Mouse (Mus musculus): Measurements from ENCODE around the gene Psmb7.
A peak's percentile ranks its signal among the peaks of the same experiment; 100 is the strongest.

The Psmb7 gene

GRCm38 (mm10) chr2:38643625-38644427 is at the start of gene Psmb7:
TSS of gene Psmb7 (minus strand) at chr2:38644087.
- peak; percentile 89 to 93 for DNase-seq (ENCODE audit: low spot score in 2 of 2)

- DNase-seq (ENCODE audit: low spot score in 2 of 2): no peak
These were observed 47.7 kb upstream of the Psmb7 start for GRCm38 (mm10) chr2:38691542-38691941.

- no peak for DNase-seq (ENCODE audit: low spot score in 2 of 2)
These were observed 46.0 kb upstream of the Psmb7 start for GRCm38 (mm10) chr2:38689881-38690280.

GRCm38 (mm10) chr2:38688791-38689520 is 45.1 kb upstream of the Psmb7 start:
- no peak for DNase-seq (ENCODE audit: low spot score in 2 of 2)

GRCm38 (mm10) chr2:38685746-38686145 is 41.9 kb upstream of the Psmb7 start:
- DNase-seq (ENCODE audit: low spot score in 2 of 2): no peak

- DNase-seq (ENCODE audit: low spot score in 2 of 2): no peak
These were observed 39.2 kb upstream of the Psmb7 start for GRCm38 (mm10) chr2:38683083-38683482.

- no peak for DNase-seq (ENCODE audit: low spot score in 2 of 2)
These were observed 38.3 kb upstream of the Psmb7 start for GRCm38 (mm10) chr2:38682209-38682608.

GRCm38 (mm10) chr2:38678947-38679346 is 35.1 kb upstream of the Psmb7 start:
- DNase-seq (ENCODE audit: low spot score in 2 of 2): no peak

GRCm38 (mm10) chr2:38675366-38675969 is 31.6 kb upstream of the Psmb7 start:
- DNase-seq (ENCODE audit: low spot score in 2 of 2): no peak

GRCm38 (mm10) chr2:38672496-38672895 is 28.6 kb upstream of the Psmb7 start:
- no peak for DNase-seq (ENCODE audit: low spot score in 2 of 2)

- no peak for DNase-seq (ENCODE audit: low spot score in 2 of 2)
These were observed 25.1 kb upstream of the Psmb7 start for GRCm38 (mm10) chr2:38668802-38669580.

GRCm38 (mm10) chr2:38661398-38661797 is 17.5 kb upstream of the Psmb7 start:
- no peak for DNase-seq (ENCODE audit: low spot score in 2 of 2)

GRCm38 (mm10) chr2:38658338-38658836 is 14.5 kb upstream of the Psmb7 start:
- DNase-seq (ENCODE audit: low spot score in 2 of 2): peak; percentile 49 to 81

- DNase-seq (ENCODE audit: low spot score in 2 of 2): peak in 1 of 2 experiments; percentile 50
These were observed 9.8 kb upstream of the Psmb7 start for GRCm38 (mm10) chr2:38653694-38654093.

GRCm38 (mm10) chr2:38653293-38653619 is 9.4 kb upstream of the Psmb7 start:
- peak in 1 of 2 experiments; percentile 41 for DNase-seq (ENCODE audit: low spot score in 2 of 2)

- peak in 1 of 2 experiments; percentile 47 for DNase-seq (ENCODE audit: low spot score in 2 of 2)
These were observed 8.8 kb upstream of the Psmb7 start for GRCm38 (mm10) chr2:38652565-38653292.

GRCm38 (mm10) chr2:38652098-38652497 is 8.2 kb upstream of the Psmb7 start:
- no peak for DNase-seq (ENCODE audit: low spot score in 2 of 2)

- no peak for DNase-seq (ENCODE audit: low spot score in 2 of 2)
These were observed 6.5 kb upstream of the Psmb7 start for GRCm38 (mm10) chr2:38650340-38650739.

- DNase-seq (ENCODE audit: low spot score in 2 of 2): no peak
These were observed 3.8 kb upstream of the Psmb7 start for GRCm38 (mm10) chr2:38647661-38648060.

- no peak for DNase-seq (ENCODE audit: low spot score in 2 of 2)
These were observed 3.3 kb upstream of the Psmb7 start for GRCm38 (mm10) chr2:38647201-38647606.

- peak; percentile 54 to 75 for DNase-seq (ENCODE audit: low spot score in 2 of 2)
These were observed 2.0 kb upstream of the Psmb7 start for GRCm38 (mm10) chr2:38645936-38646335.

All from spleen, postnatal 4 days (tissue).